Mouse (Mus musculus): ENCODE results near the gene Psg16. TPM values are rescaled to one million over a fixed set of nuclear protein-coding genes. Genes with fewer than 3 reads are reported as not detected.
"Not testable (repeated sequence)": the region's sequence is repeated elsewhere in the genome, so short reads cannot be mapped to it uniquely, and the experiment has no call there.

Gene Psg16
- total and polyA plus RNA-seq, 3 experiments, result 0.10 to 0.16 TPM; not detected in 1

- WGBS, result 9% methylated on average over 1 of the region's 1 CpGs
- H3K27me3 ChIP-seq (ENCODE audit: control insufficient read depth, insufficient read depth, low read length), result no peaks in the 10 kb centered on the region
- H3K4me1 ChIP-seq (ENCODE audit: control insufficient read depth, insufficient read depth, low read length), result no peaks in the 10 kb centered on the region
- DNase-seq, result no peak
- no peak for TF ChIP-seq POLR2A (IDR thresholded peaks at IDR 0.05; ENCODE audit: insufficient read depth, low read depth, low read length)
- TF ChIP-seq EP300 (IDR thresholded peaks at IDR 0.05; ENCODE audit: insufficient read depth, low read depth, low read length), result no peak
- peak; percentile 55 for TF ChIP-seq CTCF (IDR thresholded peaks at IDR 0.05)
- no peak overlapping the region for H3K9ac ChIP-seq (ENCODE audit: low read depth, low read length)
- H3K79me2 ChIP-seq (replicated peaks; ENCODE audit: control insufficient read depth, insufficient read depth, low read length), result no peaks in the 10 kb centered on the region
- H3K4me3 ChIP-seq, result no peak overlapping the region
- intact Hi-C loops (cut with DNase I), result no loop called here
- H3K27ac ChIP-seq, result no peak overlapping the region
- H3K36me3 ChIP-seq (ENCODE audit: control insufficient read depth, insufficient read depth, low read length), result no peaks in the 10 kb centered on the region
Observed at GRCm38 (mm10) chr7:17091280-17091679, 17.4 kb downstream of the Psg16 start.

DNA sequence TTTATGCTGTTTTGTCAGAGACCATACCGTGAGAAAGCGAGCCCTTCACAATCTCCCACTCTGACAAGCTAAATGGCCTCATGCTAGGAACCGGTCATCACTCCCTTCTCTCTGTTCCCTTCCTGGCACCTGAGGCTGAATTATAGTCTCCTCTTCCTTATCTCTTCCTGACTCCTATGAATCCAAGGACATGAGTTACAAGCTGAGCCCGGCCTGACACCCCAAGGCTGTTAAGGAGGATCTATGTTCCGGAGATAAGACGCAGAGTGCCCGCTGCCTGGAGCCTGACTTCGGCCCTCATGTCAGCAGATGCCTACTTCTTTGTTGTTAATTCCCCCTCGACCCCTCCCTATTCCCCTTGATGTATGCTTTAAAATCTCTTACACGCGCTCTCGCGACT is 27.8 kb downstream of the Psg16 start:
- not testable (repeated sequence) for H3K4me1 ChIP-seq (ENCODE audit: control insufficient read depth, insufficient read depth, low read length); DNase-seq
- 84% methylated on average over 13 of the region's 13 CpGs for WGBS

DNA sequence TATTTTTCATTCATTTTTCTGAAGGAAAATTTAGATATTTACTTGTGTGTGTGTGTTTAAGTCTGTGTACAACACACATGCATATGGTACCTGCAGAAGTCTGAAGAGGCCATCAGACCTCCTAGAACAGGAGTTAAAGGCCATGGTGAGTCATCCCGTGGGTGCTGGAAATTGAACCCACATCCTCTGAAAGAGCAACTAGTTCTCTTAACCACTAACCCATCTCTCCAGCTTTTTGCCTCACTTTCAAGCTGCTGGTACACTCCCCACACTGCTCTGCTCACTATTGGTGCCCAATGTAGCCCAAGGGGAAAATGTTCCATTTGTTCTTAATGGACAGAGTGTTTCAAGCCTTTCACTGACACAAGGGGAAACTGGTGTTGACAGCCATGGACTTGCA is 61.5 kb downstream of the Psg16 start:
- H3K4me1 ChIP-seq (ENCODE audit: control insufficient read depth, insufficient read depth, low read length), result no peaks in the 10 kb centered on the region
- no peaks in the 10 kb centered on the region for H3K36me3 ChIP-seq (ENCODE audit: control insufficient read depth, insufficient read depth, low read length)
- no peak overlapping the region for H3K27ac ChIP-seq
- no peak overlapping the region for H3K9ac ChIP-seq (ENCODE audit: low read depth, low read length)
- intact Hi-C loops (cut with DNase I), result no loop called here
- no peak for DNase-seq
- no peak overlapping the region for H3K4me3 ChIP-seq
- H3K27me3 ChIP-seq (ENCODE audit: control insufficient read depth, insufficient read depth, low read length), result no peaks in the 10 kb centered on the region
- TF ChIP-seq EP300 (IDR thresholded peaks at IDR 0.05; ENCODE audit: insufficient read depth, low read depth, low read length), result no peak
- TF ChIP-seq POLR2A (IDR thresholded peaks at IDR 0.05; ENCODE audit: insufficient read depth, low read depth, low read length), result no peak
- no peak for TF ChIP-seq CTCF (IDR thresholded peaks at IDR 0.05)
- H3K79me2 ChIP-seq (replicated peaks; ENCODE audit: control insufficient read depth, insufficient read depth, low read length), result no peaks in the 10 kb centered on the region
- 74% methylated on average over 1 of the region's 1 CpGs for WGBS

More for the DNA sequence above, 27.8 kb downstream of the Psg16 start:
- H3K27me3 ChIP-seq (ENCODE audit: control insufficient read depth, insufficient read depth, low read length); H3K36me3 ChIP-seq (ENCODE audit: control insufficient read depth, insufficient read depth, low read length); intact Hi-C loops (cut with DNase I); H3K27ac ChIP-seq; H3K79me2 ChIP-seq (replicated peaks; ENCODE audit: control insufficient read depth, insufficient read depth, low read length); H3K4me3 ChIP-seq; H3K9ac ChIP-seq (ENCODE audit: low read depth, low read length): not testable (repeated sequence)

DNA sequence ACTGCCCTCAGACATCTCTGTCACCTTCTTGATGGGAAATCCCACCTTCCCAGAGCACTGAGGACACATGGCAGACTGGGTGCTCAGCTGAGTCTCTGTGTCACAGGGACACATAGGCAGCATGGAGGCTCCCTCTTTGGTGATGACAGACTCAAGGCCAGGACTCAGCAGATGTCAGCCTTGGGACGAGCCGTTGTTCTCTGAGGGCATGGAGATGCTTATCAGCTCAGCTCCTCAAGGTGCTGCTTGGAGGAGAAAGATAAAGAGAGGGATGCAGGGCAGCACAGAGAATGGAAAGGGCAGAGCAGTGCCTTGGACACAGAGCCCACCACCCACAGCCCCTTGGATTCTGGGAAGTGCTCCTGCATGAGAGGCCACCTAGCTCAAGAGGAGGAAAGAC is 76.1 kb downstream of the Psg16 start, which contains the start of gene Ceacam3:
Gene Ceacam3, plus strand, starts transcription at position 352 of the 400 bp plus-strand sequence.
- 68% methylated on average over 2 of the region's 2 CpGs for WGBS
- H3K4me3 ChIP-seq, result no peak within 1 kb of the TSS
- intact Hi-C loops (cut with DNase I), result no loop called here

GRCm38 (mm10) chr7:17155634-17156033 is 81.8 kb downstream of the Psg16 start:
- TF ChIP-seq POLR2A (IDR thresholded peaks at IDR 0.05; ENCODE audit: insufficient read depth, low read depth, low read length) (no peak), CTCF (IDR thresholded peaks at IDR 0.05) (peak; percentile 71)
- Histone ChIP-seq H3K36me3 (ENCODE audit: control insufficient read depth, insufficient read depth, low read length) (no peaks in the 10 kb centered on the region), H3K27ac (no peak overlapping the region), H3K79me2 (replicated peaks; ENCODE audit: control insufficient read depth, insufficient read depth, low read length) (no peaks in the 10 kb centered on the region), H3K4me1 (ENCODE audit: control insufficient read depth, insufficient read depth, low read length) (no peaks in the 10 kb centered on the region), H3K4me3 (no peak overlapping the region), H3K27me3 (ENCODE audit: control insufficient read depth, insufficient read depth, low read length) (no peaks in the 10 kb centered on the region), H3K9ac (ENCODE audit: low read depth, low read length) (no peak overlapping the region)
- DNase-seq, result peak in 1 of 2 experiments; percentile 24
- intact Hi-C loops (cut with DNase I), result no loop called here
- 28% methylated on average over 2 of the region's 2 CpGs for WGBS

More for the DNA sequence above, 76.1 kb downstream of the Psg16 start, which contains the start of gene Ceacam3:
- Histone ChIP-seq H3K4me1 (ENCODE audit: control insufficient read depth, insufficient read depth, low read length) (no peaks in the 10 kb centered on the region), H3K27ac (no peak within 1 kb of the TSS), H3K36me3 (ENCODE audit: control insufficient read depth, insufficient read depth, low read length) (no peaks in the 10 kb centered on the region), H3K27me3 (ENCODE audit: control insufficient read depth, insufficient read depth, low read length) (no peaks in the 10 kb centered on the region), H3K79me2 (replicated peaks; ENCODE audit: control insufficient read depth, insufficient read depth, low read length) (no peaks in the 10 kb centered on the region), H3K9ac (ENCODE audit: low read depth, low read length) (no peak within 1 kb of the TSS)
- TF ChIP-seq EP300 (IDR thresholded peaks at IDR 0.05; ENCODE audit: insufficient read depth, low read depth, low read length) (no peak), CTCF (IDR thresholded peaks at IDR 0.05) (no peak), POLR2A (IDR thresholded peaks at IDR 0.05; ENCODE audit: insufficient read depth, low read depth, low read length) (no peak)
- no peak for DNase-seq

GRCm38 (mm10) chr7:17156885-17157677 is 83.2 kb downstream of the Psg16 start:
- no peak for DNase-seq
- no peak overlapping the region for H3K9ac ChIP-seq (ENCODE audit: low read depth, low read length)
- H3K4me1 ChIP-seq (ENCODE audit: control insufficient read depth, insufficient read depth, low read length), result no peaks in the 10 kb centered on the region
- H3K79me2 ChIP-seq (replicated peaks; ENCODE audit: control insufficient read depth, insufficient read depth, low read length), result no peaks in the 10 kb centered on the region
- WGBS, result 58% methylated on average over 3 of the region's 3 CpGs
- H3K27me3 ChIP-seq (ENCODE audit: control insufficient read depth, insufficient read depth, low read length), result no peaks in the 10 kb centered on the region
- intact Hi-C loops (cut with DNase I), result no loop called here
- H3K27ac ChIP-seq, result no peak overlapping the region
- no peak for TF ChIP-seq POLR2A (IDR thresholded peaks at IDR 0.05; ENCODE audit: insufficient read depth, low read depth, low read length)
- no peak for TF ChIP-seq EP300 (IDR thresholded peaks at IDR 0.05; ENCODE audit: insufficient read depth, low read depth, low read length)
- no peak for TF ChIP-seq CTCF (IDR thresholded peaks at IDR 0.05)
- H3K4me3 ChIP-seq, result no peak overlapping the region
- no peaks in the 10 kb centered on the region for H3K36me3 ChIP-seq (ENCODE audit: control insufficient read depth, insufficient read depth, low read length)
